Mouse (Mus musculus) liver, adult 2 months (tissue): Measurements from ENCODE around the gene Syngap1.

ENCODE experiments used
- CTCF ChIP-seq: fragments of 200-500 bp; IDR thresholded peaks from 2 replicates; pipeline ENCODE4 v1.5.1; 2011; ENCODE audit warnings: low read depth, low read length, control low read depth
- POLR2A ChIP-seq: fragments of 200-500 bp; IDR thresholded peaks from 2 replicates; pipeline ENCODE4 v1.6.1; 2011; ENCODE audit warnings: low read length, control low read depth; ENCODE audit not compliant: insufficient read depth; ENCODE audit errors: extremely low read depth

DNA sequence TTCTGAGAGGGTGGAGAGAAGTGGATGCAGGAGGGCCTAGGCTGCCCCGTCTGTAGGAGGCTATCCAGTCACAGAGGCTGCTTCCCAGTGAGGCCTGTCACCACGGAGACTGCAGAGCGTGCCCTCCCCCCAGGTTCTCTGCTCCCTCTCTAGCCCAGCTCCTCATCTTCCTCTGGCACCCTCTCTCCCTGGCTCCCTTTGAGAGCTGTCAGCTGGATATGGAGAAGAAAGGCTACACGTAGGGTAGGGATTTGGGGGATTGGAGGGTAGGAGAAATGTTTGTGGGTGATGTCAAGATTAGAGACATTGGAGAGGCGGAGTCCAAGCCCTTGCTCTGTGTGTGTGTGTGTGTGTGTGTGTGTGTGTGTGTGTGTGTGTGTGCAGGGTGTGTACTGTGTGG, 8.8 kb downstream of the Syngap1 start:
- TF ChIP-seq CTCF (no peak), POLR2A (no peak)
